Mouse (Mus musculus) lung, postnatal 4 days (tissue): Measurements from ENCODE around the gene Ppat.
A peak's percentile ranks its signal among the peaks of the same experiment; 100 is the strongest.
"Not testable (repeated sequence)": the region's sequence is repeated elsewhere in the genome, so short reads cannot be mapped to it uniquely, and the experiment has no call there.

Experiments
- DNase-seq, 2 experiments: peaks; one replicate each; pipeline ENCODE4 v3.0.0; 2021

Gene Ppat

DNA sequence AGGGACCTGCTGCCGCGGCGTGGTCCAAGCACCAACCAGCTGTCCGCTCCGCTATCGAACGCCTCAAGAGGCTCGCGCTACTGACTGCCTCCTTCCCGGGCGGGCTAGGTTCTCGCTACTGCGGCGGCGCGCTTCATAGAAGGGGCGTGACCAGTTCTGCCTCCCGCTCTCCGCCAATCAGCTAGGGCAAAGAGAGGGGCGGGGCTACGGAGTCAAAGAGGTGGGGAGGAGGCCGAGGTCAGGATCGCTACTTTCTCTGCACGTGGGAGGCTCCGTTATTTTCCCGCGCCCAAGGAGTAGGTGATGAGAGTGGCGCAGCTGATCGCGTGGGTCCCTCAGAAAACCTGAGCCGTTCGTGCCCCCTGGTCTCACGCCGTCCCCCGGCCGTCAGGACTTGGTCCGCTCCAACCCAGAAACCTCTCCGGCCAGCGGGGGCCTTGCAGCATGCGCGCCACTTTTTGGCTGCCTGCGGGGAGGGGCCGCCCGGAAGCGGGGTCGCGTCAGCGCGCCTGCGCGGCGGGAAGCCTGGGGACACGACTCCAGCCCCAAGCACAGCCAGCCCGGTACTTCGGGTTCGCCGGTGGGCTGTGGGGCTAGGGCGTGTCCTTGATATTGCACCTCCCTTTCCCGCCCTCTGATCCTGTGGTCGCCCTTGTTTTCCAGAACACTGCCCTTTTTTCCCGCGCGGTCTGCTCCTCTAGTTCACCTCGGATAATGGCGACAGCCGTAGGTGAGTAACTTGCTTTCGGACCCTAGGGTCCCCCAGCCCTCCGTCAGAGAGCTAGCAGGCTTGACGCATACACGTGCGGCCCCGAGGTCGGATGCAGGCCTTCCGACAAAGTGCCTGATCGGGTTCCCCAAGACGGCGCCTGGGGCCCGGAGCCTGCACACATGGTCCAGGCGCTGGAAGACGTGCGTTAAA is at the start of gene Ppat, which contains the start of gene Paics:
Ppat (minus strand) TSS at position 473 of the 922 bp plus-strand sequence.
Paics (plus strand) TSS at position 202 of the 922 bp plus-strand sequence.
- DNase-seq: peak; percentile 99

DNA sequence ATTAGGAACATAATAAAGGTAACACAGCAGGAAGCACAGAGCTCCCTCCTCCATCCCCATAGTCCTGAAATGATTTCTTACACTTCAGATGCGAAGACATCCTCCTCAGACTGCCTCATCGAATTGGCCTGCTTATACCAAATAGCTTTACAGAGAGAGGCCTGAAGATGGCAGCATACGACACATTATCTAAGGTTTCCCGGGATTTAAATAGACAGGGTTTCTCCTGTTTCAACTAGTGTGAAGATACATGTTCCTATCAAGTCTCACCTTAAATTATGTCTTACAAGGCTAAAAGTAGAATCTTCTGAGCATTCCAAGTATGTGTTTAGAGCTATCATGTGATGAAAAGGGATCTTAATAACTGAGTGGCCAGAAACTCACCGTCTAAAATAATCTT is 47.0 kb upstream of the Ppat start:
- no peak for DNase-seq

DNA sequence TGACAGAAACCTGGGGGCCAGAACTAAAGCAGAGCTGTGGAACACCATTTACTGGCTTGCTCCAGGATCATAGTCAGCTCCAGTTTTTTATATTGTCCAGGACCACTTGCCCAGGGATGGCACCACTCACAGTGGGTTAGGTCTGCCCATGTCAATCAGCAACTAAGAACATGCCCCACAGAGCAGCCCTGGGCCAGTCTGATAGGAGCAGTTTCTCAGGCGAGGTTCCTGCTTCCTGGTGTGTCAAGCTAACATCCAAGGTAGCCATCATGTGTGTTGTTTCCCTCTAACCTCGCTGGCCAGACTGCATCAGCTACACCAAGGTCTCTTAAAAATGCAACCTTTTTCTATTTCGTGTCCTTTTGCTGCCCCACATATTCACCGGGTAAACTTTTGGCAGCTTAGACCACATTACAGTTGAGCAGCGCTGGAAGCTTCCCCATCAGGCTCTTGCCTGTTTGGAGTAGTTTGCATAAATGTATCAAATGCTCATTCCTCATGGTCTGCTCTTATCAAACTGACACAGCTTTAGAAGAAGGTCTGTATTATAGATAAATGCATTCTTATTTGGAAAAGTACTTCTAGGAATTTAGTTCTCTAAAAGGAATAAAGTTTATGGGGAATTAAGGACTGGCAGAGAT is 41.9 kb upstream of the Ppat start:
- DNase-seq: no peak

DNA sequence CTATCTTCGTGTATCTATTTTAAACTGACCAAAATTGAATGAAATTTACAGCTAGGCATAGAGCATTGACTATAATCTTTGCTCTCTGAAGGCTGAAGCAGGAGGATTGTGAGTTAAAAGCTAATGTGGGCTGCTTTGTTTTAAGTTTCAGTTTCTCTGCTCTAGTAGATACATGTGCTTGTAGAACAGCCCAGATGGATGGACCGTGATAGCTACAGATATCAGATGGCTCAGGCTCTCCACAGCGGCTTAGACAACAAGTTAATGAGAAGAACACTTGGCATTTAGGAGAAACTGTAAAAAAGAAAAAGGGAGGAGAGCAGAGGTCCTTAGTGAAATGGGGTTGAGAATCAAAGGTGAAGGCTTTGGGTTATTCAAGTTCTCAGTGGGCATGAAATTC is 39.4 kb upstream of the Ppat start:
- no peak for DNase-seq

DNA sequence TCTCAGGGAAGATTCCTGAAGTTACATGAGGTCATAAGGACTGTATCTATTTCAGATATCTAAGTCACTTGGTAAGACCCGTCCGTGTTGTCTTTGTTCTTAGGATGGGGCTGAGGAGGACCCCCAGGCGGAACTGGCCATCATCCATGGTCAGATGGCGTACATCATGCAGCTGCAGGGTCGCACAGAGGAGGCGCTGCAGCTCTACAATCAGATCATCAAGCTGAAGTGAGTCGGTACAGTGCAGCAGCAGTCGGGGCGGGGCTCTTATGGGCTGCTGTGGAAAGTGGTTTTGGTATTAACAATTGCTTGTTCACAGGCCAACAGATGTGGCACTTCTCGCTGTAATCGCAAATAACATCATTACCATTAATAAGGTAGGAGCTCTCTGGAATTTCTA is 32.6 kb upstream of the Ppat start:
- no peak for DNase-seq

DNA sequence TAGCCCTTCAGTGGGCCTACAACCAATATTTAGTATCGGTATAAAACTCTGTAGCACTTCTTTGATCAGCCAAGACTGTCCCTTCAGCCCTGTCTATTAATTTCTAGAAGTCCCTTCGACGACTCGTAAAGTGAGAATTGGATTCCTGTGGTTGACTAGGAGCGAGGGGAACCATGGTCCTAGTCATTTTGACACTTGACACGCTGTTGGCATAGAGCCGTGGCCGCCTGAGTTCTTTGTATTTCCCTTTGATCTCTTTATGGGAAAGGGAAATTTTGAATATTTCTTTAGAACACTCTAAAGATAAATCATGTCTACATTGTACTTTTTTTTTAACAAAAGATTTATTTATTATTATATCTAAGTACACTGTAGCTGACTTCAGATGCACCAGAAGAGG is 24.4 kb upstream of the Ppat start:
- DNase-seq: no peak

DNA sequence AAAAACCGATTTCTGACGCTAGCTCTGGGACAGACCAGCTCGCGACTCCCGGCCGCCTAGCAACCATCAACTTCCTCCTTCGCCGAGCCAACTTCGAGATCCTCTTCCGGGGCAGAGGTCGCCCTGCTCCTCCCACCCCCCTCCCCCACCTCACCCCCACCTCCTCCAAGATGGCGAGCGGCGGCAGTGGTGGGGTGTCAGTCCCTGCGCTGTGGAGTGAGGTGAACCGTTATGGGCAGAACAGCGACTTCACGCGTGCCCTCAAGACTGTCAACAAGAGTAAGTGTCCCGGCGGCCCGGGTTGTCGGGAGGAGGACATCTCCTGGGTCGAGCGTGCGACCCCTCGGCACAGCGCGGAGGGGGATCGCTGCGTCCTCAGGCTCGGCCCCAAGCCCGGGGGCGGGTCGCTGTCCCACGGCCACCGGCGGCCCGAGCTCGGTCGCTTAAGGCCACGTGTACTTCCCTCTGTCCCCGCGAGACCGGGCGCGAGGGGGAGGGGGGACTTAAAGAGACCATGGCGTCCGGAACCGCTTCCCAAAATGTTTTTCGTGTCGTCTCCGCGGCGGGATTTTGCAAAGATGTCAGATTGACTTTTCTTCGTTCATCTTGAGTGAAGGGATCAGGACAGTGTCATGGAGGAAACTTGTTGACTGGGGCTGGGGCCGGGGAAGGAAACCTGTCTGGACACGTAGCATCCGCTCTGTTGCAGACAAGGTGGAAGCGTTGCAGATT is 23.3 kb upstream of the Ppat start, which contains the start of gene Srp72:
Srp72 (plus strand) TSS at position 130 of the 732 bp plus-strand sequence.
- peak; percentile 88 to 89 for DNase-seq

DNA sequence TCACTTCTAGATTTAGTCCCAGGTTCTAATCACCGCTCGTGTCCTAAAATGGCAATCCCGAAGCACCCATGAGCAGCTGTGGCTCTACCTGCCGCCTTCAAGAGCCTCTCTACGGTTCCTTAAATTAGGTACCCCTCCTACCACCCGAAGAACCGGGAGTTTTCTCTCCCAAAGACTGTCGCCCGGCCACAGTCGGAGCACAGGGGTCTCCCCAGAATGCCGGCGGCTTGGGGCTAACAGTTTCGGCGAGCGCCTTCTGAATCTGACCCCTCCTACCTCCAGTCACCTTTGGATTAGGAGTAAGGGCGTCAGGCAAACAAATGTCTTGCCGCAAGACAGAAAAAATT is 22.8 kb upstream of the Ppat start:
- DNase-seq: no peak

DNA sequence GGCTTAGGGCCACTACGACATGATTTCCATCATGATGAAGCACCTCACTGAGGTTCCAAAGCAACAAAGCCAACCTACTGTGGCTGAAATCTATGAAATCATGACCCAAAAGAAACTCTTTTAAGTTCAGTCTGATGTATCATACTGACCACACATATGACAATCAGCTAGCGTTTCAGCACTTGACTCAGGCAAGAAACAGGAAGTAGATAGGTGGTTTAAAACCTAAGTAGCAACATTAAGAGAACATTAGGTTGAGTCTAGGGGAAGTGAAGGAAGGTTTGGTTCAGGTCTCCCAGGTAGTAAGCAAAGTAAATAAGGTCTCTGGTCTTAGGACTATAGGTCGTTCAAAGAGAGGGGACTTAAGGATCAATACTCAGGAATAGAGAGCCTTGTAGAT is 22.1 kb upstream of the Ppat start:
- no peak for DNase-seq

DNA sequence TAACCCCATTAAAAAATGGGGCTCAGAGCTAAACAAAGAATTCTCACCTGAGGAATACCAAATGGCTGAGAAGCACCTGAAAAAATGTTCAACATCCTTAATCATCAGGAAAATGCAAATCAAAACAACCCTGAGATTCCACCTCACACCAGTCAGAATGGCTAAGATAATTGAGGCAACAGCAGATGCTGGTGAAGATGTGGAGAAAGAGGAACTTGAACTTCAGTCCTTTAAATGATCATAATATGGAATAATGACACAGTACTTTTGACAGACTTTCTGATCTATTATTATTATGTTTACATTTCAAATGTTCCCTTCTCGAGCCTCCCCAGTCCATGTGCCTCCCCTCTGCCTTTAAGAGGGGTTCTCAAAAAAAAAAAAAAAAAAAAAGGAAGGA is 19.7 kb upstream of the Ppat start:
- DNase-seq: not testable (repeated sequence)

DNA sequence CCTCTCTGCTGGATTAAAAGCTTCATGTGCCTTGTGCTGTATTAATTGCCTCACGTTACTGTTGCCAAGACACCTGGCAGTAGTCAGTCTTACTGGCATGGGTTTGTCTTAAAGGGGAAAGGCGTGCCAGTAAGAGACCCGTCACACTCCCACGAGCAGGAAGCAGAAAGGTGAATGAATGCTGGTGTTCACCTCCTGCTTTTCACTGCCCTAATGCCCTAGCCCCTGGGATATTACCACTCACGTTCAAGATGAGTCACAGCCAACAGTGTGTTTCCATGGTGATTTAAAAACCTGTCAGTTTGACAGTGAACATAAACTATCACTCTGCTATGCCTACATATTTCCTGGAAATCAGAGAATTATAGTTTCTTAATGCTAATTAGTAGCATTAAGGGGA is 17.9 kb upstream of the Ppat start:
- DNase-seq: no peak

DNA sequence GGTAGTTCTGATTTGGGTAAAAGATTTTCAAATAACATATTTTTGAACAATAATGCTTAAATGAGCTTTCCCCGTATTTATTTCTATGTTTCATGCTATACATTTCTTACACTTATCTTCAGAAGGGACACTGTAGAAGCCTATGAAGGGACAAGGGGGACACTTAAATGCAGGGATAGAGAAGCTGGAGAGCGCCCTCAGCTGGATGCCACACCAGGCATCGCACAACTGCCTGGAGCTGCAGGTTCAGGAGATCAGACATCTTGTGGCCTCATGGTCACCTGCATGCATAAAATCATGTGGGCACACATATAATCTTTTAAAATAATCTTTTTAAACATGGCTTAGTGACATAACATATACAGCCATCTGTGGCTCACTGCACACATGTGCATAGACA is 13.3 kb upstream of the Ppat start:
- peak in 1 of 2 experiments; percentile 18 for DNase-seq

DNA sequence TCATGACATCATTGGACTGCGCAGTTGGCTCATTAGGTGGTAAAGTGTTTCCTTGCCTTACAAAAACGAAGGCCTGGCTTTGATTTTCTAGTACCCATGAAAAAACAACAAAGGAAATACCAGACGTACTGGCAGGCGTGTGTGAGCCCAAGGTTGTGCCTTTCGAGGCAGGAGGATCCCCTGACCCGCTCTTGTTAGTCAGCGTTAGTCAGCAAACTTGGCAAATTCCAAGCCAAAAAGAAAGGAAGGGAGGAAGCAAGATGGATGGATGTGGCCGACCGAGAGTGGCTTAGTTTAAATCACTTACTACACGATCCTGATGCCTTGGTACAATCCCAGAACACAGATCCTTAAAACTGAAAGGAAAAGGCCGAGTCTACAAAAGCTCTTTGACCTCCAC is 11.2 kb upstream of the Ppat start:
- no peak for DNase-seq

DNA sequence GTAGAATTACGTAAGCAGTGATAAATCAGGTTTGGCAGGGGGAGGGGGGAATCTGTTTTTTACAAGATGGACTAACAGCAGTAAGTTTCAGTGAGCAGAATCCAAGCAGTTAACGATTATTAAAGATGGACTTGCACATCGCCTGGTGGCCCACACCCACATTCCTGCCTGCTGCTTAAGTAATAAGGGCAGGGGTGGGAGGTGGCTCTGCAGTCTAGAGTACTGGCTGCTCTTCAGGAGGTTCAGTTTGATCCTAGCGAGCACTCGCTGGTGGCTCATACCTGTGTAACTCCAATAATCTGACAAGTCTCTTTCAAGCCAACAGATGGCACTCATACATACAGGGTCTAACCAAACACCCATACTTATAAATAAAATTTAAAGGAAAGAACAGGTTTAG is 8.2 kb upstream of the Ppat start:
- peak in 1 of 2 experiments; percentile 41 for DNase-seq

DNA sequence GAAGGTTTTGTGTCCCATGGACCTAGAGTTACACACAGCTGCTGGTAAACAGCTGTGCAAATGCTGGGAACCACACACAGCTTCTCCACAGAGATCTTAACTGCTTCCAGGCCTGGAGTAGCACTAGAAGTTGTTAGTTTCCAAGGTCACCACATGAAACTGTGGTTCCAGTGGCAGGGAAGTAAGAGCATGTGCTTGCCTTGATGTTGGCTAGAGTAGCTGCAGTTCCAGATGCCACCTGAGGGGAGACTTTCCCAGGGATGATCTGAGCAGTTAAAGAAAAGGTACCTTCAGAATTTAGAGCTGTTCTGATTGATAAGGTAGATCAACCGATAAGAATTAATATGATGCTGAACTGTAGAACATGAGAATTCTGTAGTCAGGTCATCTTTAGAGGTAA is 6.6 kb upstream of the Ppat start:
- no peak for DNase-seq

DNA sequence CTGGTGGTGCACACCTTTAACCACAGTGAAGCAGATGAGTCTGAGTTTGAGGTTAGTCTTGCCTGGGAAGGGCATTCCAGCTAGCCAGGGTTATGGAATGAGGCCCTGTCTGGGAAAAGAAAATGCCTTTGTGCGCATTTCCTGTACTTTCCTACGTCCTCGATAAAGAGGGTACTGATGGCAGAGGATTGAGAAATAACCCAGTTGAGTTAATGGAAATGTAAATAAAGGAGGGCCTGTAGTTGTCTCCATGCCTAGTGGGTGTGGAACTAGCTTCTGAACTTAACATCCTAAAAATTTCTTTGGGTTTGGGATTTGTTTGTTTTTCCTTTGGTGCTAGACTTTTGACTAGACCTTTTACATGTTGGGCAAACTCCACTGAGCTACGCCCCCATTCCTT is 4.1 kb upstream of the Ppat start:
- DNase-seq: peak in 1 of 2 experiments; percentile 8

DNA sequence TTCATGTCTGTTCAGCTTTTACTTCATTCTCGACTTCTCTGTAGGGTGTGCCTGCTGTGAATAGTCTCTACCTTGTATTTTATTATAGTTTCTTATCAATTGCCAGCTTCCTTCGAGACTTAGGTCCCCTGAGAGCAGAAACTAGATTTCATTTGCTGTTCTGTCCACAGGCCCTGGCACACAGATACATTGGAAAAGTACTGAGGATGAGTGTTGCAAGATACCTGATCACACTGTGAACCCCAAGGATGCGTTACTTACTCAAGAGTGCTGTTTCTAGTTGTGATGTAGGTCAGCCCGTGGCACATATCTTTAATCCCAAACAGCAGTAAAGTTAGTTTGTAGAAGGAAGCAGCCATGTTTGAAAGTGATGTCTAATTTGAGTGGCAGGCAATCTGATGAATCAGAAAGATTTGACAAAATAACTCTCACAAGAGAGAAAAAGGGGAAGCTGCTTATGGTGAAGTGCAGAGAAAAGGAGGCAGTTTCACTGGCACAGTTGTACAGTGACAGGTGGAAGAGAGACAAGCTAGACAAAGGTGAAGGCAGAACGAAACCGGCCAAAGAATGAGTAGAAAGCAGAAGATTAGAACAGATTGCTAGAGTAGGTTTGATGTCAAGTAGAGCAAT is 3.0 kb upstream of the Ppat start:
- DNase-seq: no peak

DNA sequence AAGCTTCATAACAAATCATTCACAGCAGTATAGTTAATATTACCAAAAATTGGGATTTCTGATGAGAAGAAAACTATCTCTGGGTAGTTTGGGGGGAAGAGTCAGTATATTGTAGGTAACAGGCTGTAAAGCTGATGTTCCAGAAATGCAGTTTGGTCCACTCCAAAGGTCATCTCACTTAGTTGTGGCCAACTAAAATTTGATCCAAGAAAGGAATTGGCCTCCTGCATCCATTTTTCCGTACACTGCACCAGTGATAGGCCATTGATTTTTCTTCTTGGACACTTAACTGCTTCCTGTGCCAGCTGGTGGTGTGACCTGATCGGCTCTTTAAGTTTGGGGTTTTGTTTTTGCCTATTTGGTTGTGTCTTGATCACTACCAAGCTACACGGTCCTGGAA is 2.4 kb upstream of the Ppat start:
- no peak for DNase-seq

DNA sequence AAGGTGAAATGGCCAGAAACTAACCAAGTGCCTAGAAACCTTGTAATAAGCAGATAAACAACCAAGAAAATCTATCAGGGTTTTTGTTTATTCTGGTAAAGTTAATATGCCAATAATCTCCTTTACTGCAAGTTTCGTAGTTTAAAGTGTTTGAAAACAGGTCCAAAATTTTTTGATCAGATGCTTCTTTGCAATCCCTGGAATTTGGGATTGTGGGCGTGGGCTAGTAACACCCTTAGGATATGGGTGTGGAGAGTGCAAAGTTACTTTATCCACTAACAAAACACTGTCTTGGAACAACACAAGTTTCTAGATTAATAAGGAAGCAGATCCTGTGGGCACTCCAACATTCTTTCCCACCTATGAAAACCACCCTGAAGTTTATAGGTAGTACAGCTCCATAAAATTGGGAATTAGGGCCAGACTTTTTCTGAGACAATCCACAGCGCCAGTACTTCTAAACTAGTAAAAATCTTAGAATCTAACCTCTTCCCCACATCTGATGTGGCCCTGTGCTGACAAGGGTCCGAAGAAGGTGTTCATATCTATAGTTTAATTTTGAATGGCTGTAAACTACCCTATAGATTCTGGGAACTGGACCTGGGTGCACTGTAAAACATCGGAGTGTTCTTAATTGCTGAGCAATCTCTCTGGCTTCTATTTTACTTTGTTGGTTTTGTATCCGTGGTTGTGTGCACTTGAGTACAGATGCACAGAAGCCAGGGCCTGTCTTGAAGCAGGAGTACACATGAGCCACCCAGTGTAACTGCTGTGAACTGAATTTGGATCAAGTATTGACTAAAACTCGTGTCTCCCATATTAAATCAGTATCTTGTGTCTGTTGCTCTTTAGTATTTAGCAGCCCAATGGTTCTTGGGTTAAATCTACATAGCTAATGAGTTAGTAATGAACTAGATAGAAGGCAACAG is 998 bp upstream of the Ppat start:
- no peak for DNase-seq

DNA sequence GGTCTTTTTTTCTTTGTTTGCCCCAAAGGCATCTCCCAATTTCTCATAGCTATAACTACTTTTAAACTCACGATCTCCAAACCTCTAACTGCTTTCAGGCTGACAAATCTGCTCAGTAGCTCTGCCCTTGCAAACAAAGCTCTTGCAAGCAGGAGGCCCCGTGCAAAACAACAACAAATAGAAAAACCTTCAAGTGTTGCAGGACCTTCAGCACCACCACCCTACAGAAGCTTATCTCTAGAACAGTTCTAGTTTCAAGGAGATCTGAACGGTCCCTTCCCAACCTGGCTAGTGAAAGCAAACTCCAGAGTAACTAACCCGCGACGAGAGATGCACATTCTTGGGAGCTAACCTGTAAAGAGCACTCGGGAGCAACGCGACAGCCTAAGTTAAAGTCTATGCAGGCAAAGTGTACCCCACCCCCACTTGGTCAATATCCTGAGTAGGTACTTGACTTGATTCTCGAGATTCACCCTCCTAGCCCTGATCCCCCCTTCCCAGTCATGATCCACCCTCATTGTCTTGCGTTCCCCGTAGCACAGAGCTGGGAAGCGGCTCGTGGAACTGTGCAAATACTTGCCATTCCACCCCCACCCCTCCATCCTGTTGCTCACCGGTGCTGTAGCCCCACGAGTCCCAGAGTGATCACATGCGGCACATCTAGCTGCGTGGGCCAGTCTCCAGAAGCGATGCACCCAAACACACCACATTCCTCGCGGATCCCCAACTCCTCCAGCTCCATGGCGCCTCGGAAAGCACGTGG is 854 bp downstream of the Ppat start:
- DNase-seq: no peak

DNA sequence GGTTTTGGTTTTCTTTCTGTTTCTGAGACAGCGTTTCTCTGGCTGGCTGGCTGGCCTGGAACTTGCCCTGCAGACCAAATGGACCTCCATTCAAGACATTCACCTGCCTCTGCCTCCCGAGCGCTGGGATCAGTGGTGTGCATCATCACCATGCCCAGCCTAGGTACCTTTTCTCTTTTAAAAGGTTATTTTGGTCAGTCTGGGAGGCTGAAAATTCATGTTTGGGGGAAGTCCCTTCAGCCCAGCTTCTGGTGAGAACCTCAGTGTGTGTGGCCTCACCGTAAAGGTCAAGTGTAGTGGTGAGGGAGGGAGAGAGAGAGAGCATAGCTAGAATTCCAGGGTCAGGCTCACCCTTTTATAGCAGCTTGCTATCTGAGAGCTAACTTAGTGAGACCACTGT is 3.6 kb downstream of the Ppat start:
- no peak for DNase-seq
